16 mouse cellular contexts compared by ENCODE assay signal in the genomic region with DNA sequence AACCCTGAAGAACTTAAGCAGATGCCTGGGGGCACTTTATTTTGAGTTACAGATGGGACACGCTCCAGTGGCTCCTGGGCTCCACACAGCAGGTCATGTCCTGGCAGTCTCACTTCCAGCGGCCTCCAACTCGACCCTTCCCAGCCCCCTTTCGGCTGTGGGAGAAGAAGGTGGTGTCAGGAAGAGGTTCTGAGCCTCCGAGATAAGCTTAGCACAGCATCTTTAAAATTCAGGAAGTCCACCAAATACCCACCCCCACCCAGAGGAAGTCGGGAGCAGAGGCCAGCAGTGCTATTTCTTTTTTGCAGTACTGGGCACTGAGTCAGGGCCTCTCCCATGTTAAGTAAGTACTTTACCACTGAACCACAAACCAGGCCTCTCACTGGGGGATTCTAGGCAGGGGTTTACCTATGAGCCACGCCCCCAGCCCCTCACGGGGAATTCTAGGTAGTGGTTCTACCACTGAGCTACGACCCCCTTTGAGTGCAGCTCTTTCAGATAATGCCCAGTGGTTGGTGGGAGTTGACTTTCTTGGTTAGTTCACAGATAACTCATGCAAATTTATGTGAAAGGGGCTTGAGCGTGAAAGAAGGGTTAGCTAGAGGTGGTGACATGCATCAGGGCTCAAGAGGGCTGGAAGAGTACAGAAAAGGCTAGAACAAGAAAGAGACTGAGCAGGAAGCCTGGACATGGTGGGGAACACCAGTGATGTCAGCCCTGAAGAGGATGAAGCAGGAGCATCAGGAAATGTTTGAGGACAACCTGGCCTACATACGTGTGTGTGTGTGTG. TPM values are rescaled to one million over a fixed set of nuclear protein-coding genes. Genes with fewer than 3 reads are reported as not detected.
DNase-seq lines count a peak whose midpoint lies in the region; ATAC-seq lines count a peak whose summit lies in the region.
"Had no signal": no experiment of that assay in that cellular context is flagged by ENCODE, and none has a peak within 500 bp of the region (broad histone marks: within the 10 kb centered on the region; RNA-seq: fewer than 3 reads in every experiment).

No protein-coding gene starts in this region.

- H3K9me3 ChIP-seq in heart, embryonic 10.5 days, result no peaks in the 10 kb centered on the region
- H3K9me3 ChIP-seq in liver, embryonic 13.5 days (replicated peaks), result no peaks in the 10 kb centered on the region
- H3K9me3 ChIP-seq: embryonic facial prominence, embryonic 15.5 days had no signal

- peak overlapping the region; percentile 20 for H3K4me2 ChIP-seq in liver, embryonic 13.5 days
- H3K4me2 ChIP-seq: embryonic facial prominence, embryonic 15.5 days; hindbrain, embryonic 14.5 days had no signal

- intact Hi-C loops in heart, postnatal 10 days (cut with DNase I), result no loop called here

- H3K4me1 ChIP-seq in heart, embryonic 10.5 days, result peaks cover 27% of the 10 kb centered on the region
- peaks cover 66% of the 10 kb centered on the region for H3K4me1 ChIP-seq in liver, embryonic 13.5 days (replicated peaks)

- peaks cover 10% of the 10 kb centered on the region; the same call in 1 of the 2 replicates for H3K36me3 ChIP-seq in heart, embryonic 10.5 days
- H3K36me3 ChIP-seq in liver, embryonic 13.5 days, result no peaks in the 10 kb centered on the region
- H3K36me3 ChIP-seq in splenic B cell, adult 2 months (ENCODE audit: control insufficient read depth, insufficient read depth, low read length, poor library complexity, severe bottlenecking), result no peaks in the 10 kb centered on the region
- H3K36me3 ChIP-seq: embryonic facial prominence, embryonic 15.5 days had no signal

- no peak for DNase-seq in heart, embryonic 10.5 days (ENCODE audit: low spot score)
- DNase-seq in heart, postnatal 10 days, result no peak
- DNase-seq in spleen, postnatal 36 days (ENCODE audit: low spot score in 2 of 2), result peak; percentile 30 to 31
- DNase-seq in spleen, postnatal 14 days (ENCODE audit: low spot score in 2 of 2), result no peak
- no peak for DNase-seq in liver, embryonic 13.5 days
- DNase-seq in splenic B cell, adult 2 months (ENCODE audit: low read depth, low spot score), result peak; percentile 67
- no peak for DNase-seq in right cerebral cortex, postnatal 25 days
- DNase-seq in urinary bladder, postnatal 14 days (ENCODE audit: low spot score), result no peak
- DNase-seq: adrenal gland, postnatal 36 days; cerebellum, postnatal 10 days; kidney, postnatal 10 days; lung, adult 2 months; midbrain, embryonic 14.5 days had no signal

- H3K27me3 ChIP-seq in heart, embryonic 10.5 days (ENCODE audit: insufficient read depth, poor library complexity, severe bottlenecking), result no peaks in the 10 kb centered on the region
- H3K27me3 ChIP-seq in liver, embryonic 13.5 days, result no peaks in the 10 kb centered on the region
- no peaks in the 10 kb centered on the region for H3K27me3 ChIP-seq in splenic B cell, adult 2 months (ENCODE audit: control insufficient read depth, insufficient read depth, low read length, poor library complexity, severe bottlenecking)
- H3K27me3 ChIP-seq: embryonic facial prominence, embryonic 15.5 days had no signal

- H3K27ac ChIP-seq in heart, embryonic 10.5 days, result peak overlapping the region; percentile 49
- peak overlapping the region; percentile 71 for H3K27ac ChIP-seq in liver, embryonic 13.5 days
- H3K27ac ChIP-seq: hindbrain, embryonic 14.5 days had no signal

- no peak overlapping the region for H3K4me3 ChIP-seq in heart, embryonic 10.5 days
- no peak overlapping the region for H3K4me3 ChIP-seq in liver, embryonic 13.5 days (replicated peaks)
- H3K4me3 ChIP-seq: embryonic facial prominence, embryonic 15.5 days had no signal

- WGBS in heart, embryonic 10.5 days, result 45% methylated on average over 11 of the region's 11 CpGs
- WGBS in liver, embryonic 13.5 days (ENCODE audit: insufficient replicate concordance), result 13% methylated on average over 11 of the region's 11 CpGs

- peak overlapping the region; percentile 14 for H3K9ac ChIP-seq in liver, embryonic 13.5 days
- H3K9ac ChIP-seq: embryonic facial prominence, embryonic 15.5 days; hindbrain, embryonic 14.5 days had no signal

- no peak for ATAC-seq in liver, embryonic 13.5 days (ENCODE audit: low read depth)
- ATAC-seq: CD4-positive, CD25-positive, alpha-beta regulatory T cell, adult 4 months had no signal

RNA-seq across cellular contexts. Expression of a gene that starts 3.4 kb away (rescaled TPM):
- 30.9 and 46.0 TPM in 2 replicates for polyA plus RNA-seq in heart, embryonic 10.5 days (2016; fragmentation: Nextera tagmentation; extraction: Ambion mirVana)
- total RNA-seq in heart, postnatal 10 days (2021), result 10 to 100 TPM; 74.8 to 97.1 TPM
- polyA plus RNA-seq in liver, embryonic 13.5 days (2015; fragmentation: Nextera tagmentation; extraction: Ambion mirVana), result 17.1 and 18.8 TPM in 2 replicates

RNA-seq across cellular contexts. Expression of a gene that starts 11.3 kb away (rescaled TPM):
- polyA plus RNA-seq in heart, embryonic 10.5 days (2016; fragmentation: Nextera tagmentation; extraction: Ambion mirVana), result 97.0 and 167 TPM in 2 replicates
- 10 to 100 TPM; 36.1 to 38.1 TPM for total RNA-seq in heart, postnatal 10 days (2021)
- polyA plus RNA-seq in liver, embryonic 13.5 days (2015; fragmentation: Nextera tagmentation; extraction: Ambion mirVana), result 13.2 and 13.4 TPM in 2 replicates

RNA-seq across cellular contexts. Expression of a gene that starts 19.2 kb away (rescaled TPM):
- 960 and 1,463 TPM in 2 replicates for polyA plus RNA-seq in heart, embryonic 10.5 days (2016; fragmentation: Nextera tagmentation; extraction: Ambion mirVana)
- total RNA-seq in heart, postnatal 10 days (2021), result 1,000 to 10,000 TPM; 6,124 to 6,345 TPM
- 1.1 and 4.5 TPM in 2 replicates for polyA plus RNA-seq in liver, embryonic 13.5 days (2015; fragmentation: Nextera tagmentation; extraction: Ambion mirVana)

RNA-seq across cellular contexts. Expression of a gene that starts 27.4 kb away (rescaled TPM):
- 0.63 and 0.65 TPM in 2 replicates for polyA plus RNA-seq in heart, embryonic 10.5 days (2016; fragmentation: Nextera tagmentation; extraction: Ambion mirVana)
- total RNA-seq in heart, postnatal 10 days (2021), result under 1 TPM; 0.81 to 0.87 TPM
- 0.13 and 0.24 TPM in 2 replicates for polyA plus RNA-seq in liver, embryonic 13.5 days (2015; fragmentation: Nextera tagmentation; extraction: Ambion mirVana)

RNA-seq across cellular contexts. Expression of a gene that starts 42.5 kb away (rescaled TPM):
- 1.0 and 2.8 TPM in 2 replicates for polyA plus RNA-seq in heart, embryonic 10.5 days (2016; fragmentation: Nextera tagmentation; extraction: Ambion mirVana)
- total RNA-seq in heart, postnatal 10 days (2021), result 1 to 10 TPM; 1.7 to 2.4 TPM
- polyA plus RNA-seq in liver, embryonic 13.5 days (2015; fragmentation: Nextera tagmentation; extraction: Ambion mirVana), result 0.39 and 0.46 TPM in 2 replicates

Comparison
In these comparisons a context has a peak if more than half of its experiments do, and no peak if none do; other contexts are left out.
1. DNase-seq: peak in spleen, postnatal 36 days (2 of 2) and splenic B cell, adult 2 months (single experiment); none in heart, embryonic 10.5 days (single experiment), heart, postnatal 10 days (0 of 2), spleen, postnatal 14 days (0 of 2), liver, embryonic 13.5 days (single experiment), right cerebral cortex, postnatal 25 days (single experiment) and urinary bladder, postnatal 14 days (single experiment).
2. RNA of a gene that starts 19.2 kb away (polyA plus RNA-seq): 960 to 1,463 TPM in heart, embryonic 10.5 days; 1.1 to 4.5 TPM in liver, embryonic 13.5 days; every median in the first group is over 100 times any median in the second.